Mouse (Mus musculus) cortical plate, adult 2 months (tissue): ENCODE measurements around the gene Il9r.

Experiments
- CTCF ChIP-seq: fragments of 200-500 bp; IDR thresholded peaks from 2 replicates; pipeline ENCODE4 v1.5.1; 2011; ENCODE audit warnings: mild to moderate bottlenecking, control low read depth, low read length; ENCODE audit not compliant: insufficient read depth; ENCODE audit errors: extremely low read depth
- POLR2A ChIP-seq: fragments of 200-500 bp; IDR thresholded peaks from 2 replicates; pipeline ENCODE4 v1.6.1; 2011; ENCODE audit warnings: mild to moderate bottlenecking, low read length, control low read depth; ENCODE audit not compliant: insufficient read depth; ENCODE audit errors: extremely low read depth

DNA sequence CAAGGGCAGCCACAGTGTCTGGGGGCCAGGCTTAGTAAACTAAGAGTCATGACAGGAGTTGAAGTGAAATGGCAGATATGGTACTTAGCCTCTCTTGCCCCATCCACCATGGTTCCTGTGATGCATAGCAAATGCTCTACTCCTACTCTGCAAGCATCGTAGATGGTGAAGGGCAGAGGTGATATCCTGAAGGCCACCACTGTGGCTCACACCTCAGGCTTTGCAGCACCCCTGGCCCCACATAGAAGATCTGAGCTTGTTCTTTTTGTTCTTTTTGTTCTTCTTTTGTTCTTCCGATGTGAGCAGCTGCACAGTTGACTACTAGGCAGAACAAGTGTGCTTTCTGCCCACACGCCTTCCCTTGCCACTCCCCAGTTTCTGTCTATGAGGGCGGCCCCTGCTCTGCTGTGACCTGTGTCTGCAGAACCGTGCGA lies 60.5 kb downstream of the Il9r start:
- TF ChIP-seq CTCF (no peak), POLR2A (no peak)
